ENCODE assay signal across 8 mouse cellular contexts in the genomic region with DNA sequence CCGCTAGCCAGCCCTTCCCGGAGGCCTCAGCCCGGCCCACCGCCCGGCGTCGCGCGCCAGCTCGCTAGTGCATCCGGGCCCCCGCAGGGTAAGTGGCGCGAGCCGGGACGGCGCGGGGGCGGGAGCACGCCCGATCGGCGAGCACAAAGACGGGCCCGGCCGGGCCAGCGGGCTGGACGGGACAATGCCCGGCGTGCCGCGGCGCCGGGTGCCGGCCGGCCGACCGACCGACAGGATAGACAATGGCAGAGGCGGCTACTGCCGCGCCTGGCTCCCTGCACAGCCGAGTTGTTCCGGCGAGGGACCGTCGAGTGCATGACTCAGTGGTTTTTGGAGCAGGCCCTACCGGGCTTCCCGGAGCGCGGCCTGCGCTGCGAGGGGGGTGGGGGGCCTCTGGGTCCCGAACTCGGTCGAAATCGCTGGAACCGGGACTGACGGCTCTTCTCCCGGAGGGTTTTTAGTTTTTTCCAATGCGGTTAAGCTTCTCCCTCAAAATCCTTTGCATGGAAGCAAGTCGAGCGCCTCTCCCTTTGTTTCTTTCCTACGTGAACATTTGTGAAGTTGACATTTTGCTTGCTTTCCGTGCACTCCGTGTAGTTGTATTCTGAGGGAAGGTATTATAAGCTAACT. TPM values are rescaled to one million over a fixed set of nuclear protein-coding genes. Genes with fewer than 3 reads are reported as not detected.
DNase-seq lines count a peak whose midpoint lies in the region; ATAC-seq and TF ChIP-seq lines count a peak whose summit lies in the region.

No protein-coding gene starts in this region.

- no peaks in the 10 kb centered on the region for H3K9me3 ChIP-seq in forebrain, embryonic 16.5 days (ENCODE audit: control insufficient read depth, low read length)
- no peaks in the 10 kb centered on the region for H3K9me3 ChIP-seq in lung, embryonic 14.5 days (ENCODE audit: low read depth, low read length)

- DNase-seq in ES-CJ7 (ENCODE audit: low read depth, low spot score), result peak; percentile 19
- DNase-seq in c-Kit-negative CD71-positive TER-119-positive erythroid progenitor cells, embryonic 14.5 days (ENCODE audit: low read depth, low spot score), result peak; percentile 70
- DNase-seq in heart, postnatal 25 days (ENCODE audit: low spot score), result peak; percentile 53
- DNase-seq in layer of hippocampus, adult 2 months (ENCODE audit: low spot score in 2 of 2), result peak; percentile 32 to 66
- peak; percentile 78 for DNase-seq in lung, embryonic 14.5 days
- DNase-seq in ovary, adult 18-20 months (ENCODE audit: low spot score), result peak; percentile 29
- DNase-seq in thymus, postnatal 14 days, result peak; percentile 79

- peak overlapping the region; percentile 96 for H3K4me3 ChIP-seq in forebrain, embryonic 16.5 days (replicated peaks; ENCODE audit: low read length)
- peak overlapping the region; percentile 78 for H3K4me3 ChIP-seq in layer of hippocampus, adult 2 months
- peak overlapping the region; percentile 92 for H3K4me3 ChIP-seq in lung, embryonic 14.5 days (ENCODE audit: low read depth, low read length)

- H3K4me1 ChIP-seq in forebrain, embryonic 16.5 days (replicated peaks; ENCODE audit: control insufficient read depth, insufficient read depth, low read length), result peaks cover 13% of the 10 kb centered on the region
- peaks cover 3% of the 10 kb centered on the region; the same call in 1 of the 2 replicates for H3K4me1 ChIP-seq in lung, embryonic 14.5 days (ENCODE audit: insufficient read depth)

- ATAC-seq in forebrain, embryonic 16.5 days, result peak; percentile 63
- peak; percentile 61 for ATAC-seq in lung, embryonic 14.5 days (ENCODE audit: insufficient read depth)

- intact Hi-C loops in heart, postnatal 25 days (cut with DNase I), result loop anchor here (2.0 to 10.0 kb wide), 4 partner anchors 125 to 292 kb away; partner anchors contain the start of gene Gda

- H3K27ac ChIP-seq in forebrain, embryonic 16.5 days (ENCODE audit: low read length), result peak overlapping the region; percentile 99
- H3K27ac ChIP-seq in layer of hippocampus, adult 2 months, result peak overlapping the region; percentile 100
- peak overlapping the region; percentile 100 for H3K27ac ChIP-seq in lung, embryonic 14.5 days (ENCODE audit: low read depth)

- H3K4me2 ChIP-seq in forebrain, embryonic 16.5 days (ENCODE audit: low read length), result peak overlapping the region; percentile 34
- peak overlapping the region; percentile 55 for H3K4me2 ChIP-seq in lung, embryonic 14.5 days

- H3K9ac ChIP-seq in forebrain, embryonic 16.5 days (replicated peaks; ENCODE audit: low read depth, low read length), result peak overlapping the region; percentile 99
- peak overlapping the region; percentile 99 for H3K9ac ChIP-seq in lung, embryonic 14.5 days

- under 1% methylated on average over 57 of the region's 66 CpGs for WGBS in forebrain, embryonic 16.5 days
- WGBS in lung, embryonic 14.5 days, result under 1% methylated on average over 65 of the region's 66 CpGs

- no peak for TF ChIP-seq CTCF in layer of hippocampus, adult 2 months (conservative IDR thresholded peaks at IDR 0.05)
- no peak for TF ChIP-seq CTCF in lung, embryonic 14.5 days (IDR thresholded peaks at IDR 0.05; ENCODE audit: low read depth)

- H3K27me3 ChIP-seq in forebrain, embryonic 16.5 days (replicated peaks; ENCODE audit: control insufficient read depth, insufficient read depth, low read length), result no peaks in the 10 kb centered on the region
- no peaks in the 10 kb centered on the region for H3K27me3 ChIP-seq in lung, embryonic 14.5 days (ENCODE audit: insufficient read depth, low read length)

- H3K36me3 ChIP-seq in forebrain, embryonic 16.5 days (ENCODE audit: control insufficient read depth, insufficient read depth), result peaks cover 6% of the 10 kb centered on the region
- peaks cover 13% of the 10 kb centered on the region for H3K36me3 ChIP-seq in lung, embryonic 14.5 days (ENCODE audit: insufficient read depth)

RNA-seq across cellular contexts. Expression of gene Zfand5, which starts 0.7 kb away (rescaled TPM):
- polyA plus RNA-seq in forebrain, embryonic 16.5 days (2015; fragmentation: Nextera tagmentation; extraction: Ambion mirVana), result 134 and 162 TPM in 2 replicates
- total RNA-seq in heart, postnatal 25 days (2021), result 100 to 1,000 TPM; 114 to 126 TPM
- total RNA-seq in layer of hippocampus, adult 2 months (2021), result 100 to 1,000 TPM; 137 to 140 TPM
- polyA plus RNA-seq in lung, embryonic 14.5 days (2014; fragmentation: Nextera tagmentation; extraction: Ambion mirVana), result 106 and 110 TPM in 2 replicates

Comparison
In these comparisons a context has a peak if more than half of its experiments do, and no peak if none do; other contexts are left out.
1. Peak in every context shown above with its lines: DNase-seq, ATAC-seq, H3K4me3 ChIP-seq and H3K27ac ChIP-seq.
2. DNase-seq: peak in every context shown above with its lines; median percentile 79 in thymus, postnatal 14 days; 78 in lung, embryonic 14.5 days; 70 in c-Kit-negative CD71-positive TER-119-positive erythroid progenitor cells, embryonic 14.5 days; 53 in heart, postnatal 25 days; 49 in layer of hippocampus, adult 2 months; 29 in ovary, adult 18-20 months; 19 in ES-CJ7.